Mouse (Mus musculus) Patski (cell line): Measurements from ENCODE around the gene Ip6k1. TPM values are rescaled to one million over a fixed set of nuclear protein-coding genes. Genes with fewer than 3 reads are reported as not detected.

Experiments used
- ATAC-seq: fragments of 100-300 bp; one replicate; pipeline ENCODE4 v1.8.0; 2021
- CTCF ChIA-PET: fragments of 350-600 bp; sonication (Branson Sonifier 250); formaldehyde crosslinking; loops from one replicate; lab custom pipeline; 2022; ENCODE audit warnings: inconsistent platforms; lab: Charles Lee
- POLR2A ChIA-PET: fragments of 350-600 bp; sonication (Branson Sonifier 250); formaldehyde crosslinking; loops from one replicate; lab custom pipeline; 2022; ENCODE audit warnings: antibody characterized with exemption, inconsistent platforms; lab: Charles Lee
- DNase-seq: peaks from one replicate; pipeline ENCODE4 v3.0.0-alpha.2; 2011; ENCODE audit warnings: low read depth, low spot score
- H3K27me3 ChIP-seq: fragments of 371-371 bp; one replicate; pipeline ENCODE4 v1.5.1; 2021
- CTCF ChIP-seq: fragments of 100-300 bp; IDR thresholded peaks from one replicate; pipeline ENCODE4 v1.5.1; 2021
- in situ Hi-C: fragments of 300-500 bp; cut with MboI; formaldehyde crosslinking; loops from 3 replicates; pipeline ENCODE4 v1.11.1; 2018; ENCODE audit warnings: low pct_unique_long_range_greater_than_20kb, mixed read lengths
- polyA plus RNA-seq: library from polyadenylated mRNA; unstranded; gene quantifications from one replicate; pipeline ENCODE4 v1.2.3, GENCODE M21; 2021

The Ip6k1 gene
- polyA plus RNA-seq, 1 experiment from 2014 or later = 83.8 TPM

DNA sequence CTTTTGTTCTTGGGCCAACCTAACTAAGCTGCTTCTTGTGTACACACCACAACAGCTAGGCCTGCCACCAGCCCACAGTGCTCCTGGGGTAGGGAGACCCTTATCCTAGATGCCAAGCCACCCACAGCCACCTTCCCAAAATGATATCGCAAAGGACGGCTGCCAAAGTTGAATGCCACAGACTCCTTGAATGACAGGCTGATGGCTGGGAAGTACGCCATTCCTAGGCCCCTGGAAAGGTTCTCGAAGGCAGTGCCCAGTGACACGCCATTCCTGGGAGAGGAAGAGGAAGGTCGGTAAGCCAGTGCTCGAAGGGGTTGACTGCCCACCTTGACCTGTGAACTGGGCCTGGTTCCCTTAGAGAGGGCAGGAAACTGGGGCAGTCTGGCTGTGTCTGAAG, 67.2 kb downstream of the Ip6k1 start:
- in situ Hi-C loops = no loop called here
- POLR2A ChIA-PET = interaction anchor here (1.1 kb wide), 1 partner anchor 9 kb away, joined by 4 read pairs; no protein-coding TSS in a partner anchor

DNA sequence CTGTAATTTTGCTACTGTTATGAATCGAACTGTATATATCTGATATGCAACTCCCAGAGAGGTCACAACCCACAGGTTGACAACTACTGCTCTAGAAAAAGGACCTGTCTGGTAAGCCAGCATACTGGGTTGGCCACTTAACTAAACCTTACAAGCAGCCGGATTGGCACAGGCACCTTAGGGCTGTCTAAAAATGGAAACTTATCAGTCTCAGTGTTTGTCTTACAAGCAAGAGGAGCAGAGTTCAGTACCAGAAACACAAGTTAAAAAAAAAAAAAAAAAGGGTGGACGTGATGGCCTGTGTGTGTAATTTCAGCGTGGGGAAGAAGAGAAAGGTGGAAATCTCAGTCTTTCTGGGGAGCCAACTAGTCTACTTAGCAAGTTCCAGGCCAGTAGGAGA, 69.5 kb downstream of the Ip6k1 start:
- no peak for TF ChIP-seq CTCF
- no peaks in the 10 kb centered on the region for H3K27me3 ChIP-seq
- ChIA-PET CTCF (no interaction called here), POLR2A (no interaction called here)
- ATAC-seq = no peak
- no peak for DNase-seq
- in situ Hi-C loops = no loop called here

More for the DNA sequence above, 67.2 kb downstream of the Ip6k1 start:
- CTCF ChIA-PET = interaction anchor here (1.2 to 2.6 kb wide), 2 partner anchors 9 to 14 kb away, joined by 3 to 8 read pairs; no protein-coding TSS in a partner anchor
- DNase-seq (no peak), ATAC-seq (no peak)
- TF ChIP-seq CTCF = no peak
- H3K27me3 ChIP-seq = no peaks in the 10 kb centered on the region

DNA sequence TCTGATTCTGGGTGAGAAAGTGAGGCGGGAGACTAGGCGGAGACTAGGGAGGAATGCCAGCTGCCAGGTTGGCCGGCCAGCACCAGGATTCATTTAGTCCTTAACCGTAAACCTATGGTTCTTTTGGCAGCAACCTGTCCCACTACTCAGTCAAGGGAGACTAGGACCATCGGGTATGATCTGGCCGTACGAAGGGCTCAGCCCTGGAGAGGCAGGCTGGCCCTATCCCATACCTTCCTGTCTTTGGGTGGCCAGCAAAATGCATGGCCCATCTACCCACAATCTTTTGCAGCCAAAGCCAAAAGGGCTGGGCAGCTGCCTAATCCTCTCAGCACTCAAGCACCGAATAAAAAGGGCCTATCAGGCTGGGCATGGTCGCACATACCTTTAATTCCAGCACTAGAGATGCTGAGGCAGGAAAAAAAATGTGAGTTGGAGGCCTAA, 70.2 kb downstream of the Ip6k1 start:
- CTCF ChIA-PET = no interaction called here
- in situ Hi-C loops = no loop called here
- no peak for DNase-seq

DNA sequence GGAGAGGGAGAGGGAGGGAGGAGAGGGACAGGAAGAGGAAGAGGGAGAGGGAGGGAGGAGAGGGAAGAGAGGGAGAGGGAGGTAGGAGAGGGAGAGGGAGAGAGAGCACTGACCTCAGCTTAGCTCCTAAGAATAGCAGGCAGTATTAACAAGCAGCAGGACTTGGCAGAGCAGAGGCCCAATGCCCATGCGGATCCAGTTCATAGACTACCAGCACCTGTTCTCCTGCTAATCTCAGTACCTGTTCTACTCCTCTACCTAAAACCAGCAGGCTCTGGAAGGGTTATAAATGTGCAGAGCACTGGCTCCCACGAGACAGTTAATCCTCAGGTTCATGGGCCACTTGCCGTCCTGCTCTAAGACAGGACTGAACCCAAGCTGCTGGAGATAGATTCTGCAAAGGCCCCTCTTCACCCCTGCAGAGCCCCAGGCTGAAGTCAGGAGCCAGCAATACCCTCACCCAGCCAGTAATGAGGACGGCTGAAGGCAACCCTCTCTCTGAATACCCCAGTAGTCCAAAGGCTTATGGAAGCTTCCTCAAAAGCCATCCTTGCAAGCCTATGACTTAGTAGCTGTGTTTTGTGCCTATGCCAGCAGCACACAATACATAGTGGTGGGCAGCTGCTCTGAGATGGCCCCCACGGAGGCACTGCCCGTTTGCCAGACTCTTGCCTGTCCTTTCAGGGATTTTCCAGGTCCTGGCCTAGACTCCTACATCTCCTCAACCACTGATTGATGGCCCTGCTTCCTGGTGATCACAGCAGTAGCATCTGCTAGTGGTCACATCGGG, 71.0 kb downstream of the Ip6k1 start:
- in situ Hi-C loops = no loop called here
- ChIA-PET CTCF (no interaction called here), POLR2A (no interaction called here)
- ATAC-seq (no peak), DNase-seq (no peak)
- H3K27me3 ChIP-seq = no peaks in the 10 kb centered on the region
- no peak for TF ChIP-seq CTCF

More for the DNA sequence above, 70.2 kb downstream of the Ip6k1 start:
- no peak for ATAC-seq
- H3K27me3 ChIP-seq = no peaks in the 10 kb centered on the region
- no peak for TF ChIP-seq CTCF
- POLR2A ChIA-PET = no interaction called here

DNA sequence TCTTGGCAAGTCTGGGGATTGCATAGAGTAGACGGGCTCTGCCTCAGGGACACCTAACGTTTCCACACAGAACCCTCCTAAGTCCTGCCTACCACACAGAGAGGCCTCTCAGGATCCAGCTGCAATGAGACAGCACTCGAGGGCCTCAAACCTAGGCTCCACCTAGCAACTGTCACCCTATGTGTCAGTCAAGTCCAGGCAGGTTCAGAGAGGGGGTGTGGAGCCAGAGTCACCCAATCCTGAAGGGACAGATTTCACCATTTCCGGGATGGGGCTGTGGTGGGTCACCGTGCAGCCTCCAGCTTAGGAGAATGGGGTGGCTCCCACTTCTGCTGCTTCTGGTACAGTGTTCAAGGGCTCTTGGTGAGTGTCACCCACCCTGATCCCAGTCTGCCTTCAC, 77.9 kb downstream of the Ip6k1 start, which contains the start of gene Mst1:
Gene Mst1, plus strand, starts transcription at position 269 of the 400 bp plus-strand sequence.
- no peak for TF ChIP-seq CTCF
- CTCF ChIA-PET = no interaction called here
- POLR2A ChIA-PET = interaction anchor here (1.5 kb wide), 1 partner anchor 10 kb away, joined by 4 read pairs; no protein-coding TSS in a partner anchor
- DNase-seq (no peak), ATAC-seq (no peak)
- H3K27me3 ChIP-seq = no peaks in the 10 kb centered on the region
- in situ Hi-C loops = no loop called here

DNA sequence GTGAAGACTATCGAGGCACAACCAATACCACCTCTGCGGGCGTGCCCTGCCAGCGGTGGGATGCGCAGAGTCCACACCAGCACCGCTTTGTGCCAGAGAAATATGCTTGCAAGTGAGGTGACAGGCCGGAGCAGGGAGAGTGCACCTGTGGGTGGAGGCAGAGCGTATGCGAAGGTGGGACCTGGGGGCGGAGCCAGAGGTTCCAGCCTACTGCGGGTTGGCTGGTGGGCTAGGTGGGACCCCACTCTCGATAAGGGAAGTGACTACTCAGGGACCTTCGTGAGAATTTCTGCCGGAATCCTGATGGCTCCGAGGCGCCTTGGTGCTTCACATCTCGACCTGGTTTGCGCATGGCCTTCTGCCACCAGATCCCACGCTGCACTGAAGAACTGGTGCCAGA, 80.2 kb downstream of the Ip6k1 start:
- DNase-seq (no peak), ATAC-seq (no peak)
- in situ Hi-C loops = no loop called here
- H3K27me3 ChIP-seq = no peaks in the 10 kb centered on the region
- no peak for TF ChIP-seq CTCF
- ChIA-PET CTCF (no interaction called here), POLR2A (no interaction called here)

DNA sequence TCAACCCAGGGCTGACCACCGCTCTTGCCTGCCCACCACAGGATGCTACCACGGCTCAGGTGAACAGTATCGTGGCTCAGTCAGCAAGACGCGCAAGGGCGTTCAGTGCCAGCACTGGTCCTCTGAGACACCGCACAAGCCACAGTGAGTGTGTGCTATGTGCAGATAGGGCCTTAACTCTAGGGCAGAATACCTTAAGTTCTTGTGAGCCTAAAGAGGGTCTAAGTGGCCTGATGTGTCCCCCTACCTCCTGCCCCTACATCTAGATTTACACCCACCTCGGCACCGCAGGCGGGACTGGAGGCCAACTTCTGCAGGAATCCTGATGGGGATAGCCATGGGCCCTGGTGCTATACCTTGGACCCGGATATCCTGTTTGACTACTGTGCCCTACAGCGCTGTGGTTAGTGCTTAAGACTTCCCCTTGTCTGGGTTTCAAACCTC, 80.7 kb downstream of the Ip6k1 start, which contains the start of gene Rnf123:
Gene Rnf123, minus strand, starts transcription at position 359 of the 444 bp plus-strand sequence.
- in situ Hi-C loops = no loop called here
- POLR2A ChIA-PET = no interaction called here
- DNase-seq (no peak), ATAC-seq (no peak)
- CTCF ChIA-PET = no interaction called here
- no peaks in the 10 kb centered on the region for H3K27me3 ChIP-seq
- no peak for TF ChIP-seq CTCF

DNA sequence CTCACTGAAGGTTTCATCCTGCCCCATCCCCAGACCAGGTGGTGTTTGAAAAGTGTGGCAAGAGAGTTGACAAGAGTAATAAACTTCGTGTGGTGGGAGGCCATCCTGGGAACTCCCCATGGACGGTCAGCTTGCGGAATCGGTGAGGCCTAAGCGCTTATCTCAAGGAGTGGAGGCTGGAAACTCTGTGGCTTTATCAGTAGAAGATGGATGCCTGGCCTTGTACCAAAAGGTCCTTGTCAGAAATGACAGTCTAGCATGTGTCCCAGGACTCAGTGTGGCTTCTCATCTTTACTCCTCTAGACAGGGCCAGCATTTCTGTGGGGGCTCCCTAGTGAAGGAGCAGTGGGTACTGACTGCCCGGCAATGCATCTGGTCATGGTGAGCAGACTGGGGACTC, 81.3 kb downstream of the Ip6k1 start:
- POLR2A ChIA-PET = no interaction called here
- ATAC-seq (no peak), DNase-seq (no peak)
- no peaks in the 10 kb centered on the region for H3K27me3 ChIP-seq
- TF ChIP-seq CTCF = no peak
- in situ Hi-C loops = no loop called here
- CTCF ChIA-PET = no interaction called here

DNA sequence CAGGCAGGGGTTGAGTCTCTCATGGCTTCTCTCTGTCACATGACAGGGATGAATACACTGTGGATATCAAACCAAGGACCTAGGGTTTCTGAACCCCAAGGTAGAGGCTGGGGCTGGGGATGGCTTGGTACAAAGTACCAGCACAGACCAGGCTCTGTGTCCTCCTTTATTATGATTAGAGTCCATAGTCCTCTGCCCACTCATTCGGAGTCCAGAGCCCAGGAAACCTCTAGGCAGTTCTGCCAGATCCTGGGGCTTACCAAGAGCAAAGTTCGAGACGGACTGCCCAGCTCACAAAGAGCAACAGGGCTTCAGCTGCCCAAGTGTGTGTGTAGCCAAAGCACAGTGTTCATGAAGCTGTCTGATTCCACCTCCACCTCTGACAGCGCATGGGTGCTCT, 83.0 kb downstream of the Ip6k1 start:
- H3K27me3 ChIP-seq = no peaks in the 10 kb centered on the region
- no peak for ATAC-seq
- in situ Hi-C loops = no loop called here
- no peak for DNase-seq
- ChIA-PET POLR2A (no interaction called here), CTCF (no interaction called here)
- TF ChIP-seq CTCF = no peak

DNA sequence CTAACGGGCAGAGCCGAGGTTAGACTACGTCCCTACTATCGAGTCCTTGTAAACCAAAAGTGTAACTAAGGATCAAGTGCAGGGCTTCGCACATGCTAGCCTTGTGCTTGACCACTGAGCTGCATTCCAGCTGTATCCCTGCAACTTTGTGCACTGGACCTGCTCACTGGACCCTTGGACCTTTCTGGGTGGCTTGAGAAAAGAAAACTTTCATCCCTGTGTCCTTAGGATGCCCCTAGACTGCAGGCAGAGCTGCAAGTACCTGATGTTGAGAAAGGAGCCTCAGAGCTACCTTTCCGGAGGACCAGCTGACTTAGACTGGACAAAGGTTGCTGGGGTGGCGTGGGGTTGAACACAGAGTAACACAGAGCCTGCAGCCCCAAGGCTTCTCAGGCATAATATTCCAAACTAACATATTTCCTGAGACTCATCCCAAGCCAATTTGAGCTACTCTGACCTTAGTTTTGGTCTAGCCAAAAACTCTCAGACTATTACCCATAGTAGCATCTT, 88.4 kb downstream of the Ip6k1 start:
- H3K27me3 ChIP-seq = no peaks in the 10 kb centered on the region
- no peak for DNase-seq
- no peak for ATAC-seq
- ChIA-PET POLR2A (no interaction called here), CTCF (interaction anchor here (0.7 to 1.0 kb wide), 2 partner anchors 23 to 194 kb away, joined by 3 read pairs; no protein-coding TSS in a partner anchor)
- in situ Hi-C loops = no loop called here
- TF ChIP-seq CTCF = no peak

DNA sequence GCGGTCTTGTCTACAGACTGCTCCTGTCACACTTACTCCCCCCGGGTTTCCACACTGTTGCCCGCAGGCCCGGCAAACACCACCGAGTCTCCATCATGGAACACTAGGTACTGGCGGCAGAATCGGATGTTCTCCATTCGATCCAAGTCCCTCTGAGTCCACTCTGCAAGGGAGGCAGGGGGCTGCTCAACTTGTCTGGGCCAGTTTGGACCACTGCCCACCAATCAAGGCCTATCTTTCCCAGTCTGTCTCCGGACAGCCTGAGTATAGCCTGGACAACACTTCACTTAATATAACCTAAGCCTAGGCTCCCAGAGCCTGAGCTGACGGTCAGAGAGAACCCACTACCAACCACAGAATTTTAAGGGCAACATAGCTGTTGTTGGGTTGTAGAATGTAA, 91.3 kb downstream of the Ip6k1 start:
- ATAC-seq (no peak), DNase-seq (no peak)
- ChIA-PET POLR2A (no interaction called here), CTCF (no interaction called here)
- no peaks in the 10 kb centered on the region for H3K27me3 ChIP-seq
- in situ Hi-C loops = no loop called here
- no peak for TF ChIP-seq CTCF
